Mouse (Mus musculus) liver, embryonic 14.5 days (tissue): ENCODE measurements around the gene Eea1.

ENCODE experiments used
- CTCF ChIP-seq: IDR thresholded peaks from 2 replicates; pipeline ENCODE4 v1.5.1; 2016; ENCODE audit warnings: antibody characterized with exemption, low read depth, control low read depth
- EP300 ChIP-seq: IDR thresholded peaks from 2 replicates; pipeline ENCODE4 v1.6.1; 2016; ENCODE audit warnings: antibody characterized with exemption, low read depth

DNA sequence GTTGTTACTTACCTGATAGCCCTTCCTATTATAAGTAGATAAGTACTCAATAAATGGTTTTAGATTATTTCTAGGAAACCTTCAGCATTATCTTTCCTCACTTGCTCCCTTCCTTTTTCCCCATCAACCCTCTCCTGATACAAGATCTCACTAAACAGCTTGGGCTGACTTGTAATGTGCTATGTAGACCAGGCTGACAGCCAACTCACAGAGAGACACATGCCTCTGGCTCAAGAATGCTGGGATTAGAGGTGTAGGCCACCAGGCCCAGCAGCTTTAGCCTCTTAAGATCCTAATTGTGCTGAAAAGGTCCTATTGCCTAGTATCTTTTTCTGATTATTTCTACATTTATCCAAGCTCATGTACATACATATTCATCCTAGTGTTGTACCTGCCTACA, 95.5 kb downstream of the Eea1 start:
- TF ChIP-seq CTCF, result no peak
- TF ChIP-seq EP300, result no peak
